8 mouse cellular contexts compared by ENCODE assay signal in genomic region chr13:37964128-37965087, GRCm38 (mm10). TPM values are rescaled to one million over a fixed set of nuclear protein-coding genes. Genes with fewer than 3 reads are reported as not detected.
DNase-seq lines count a peak whose midpoint lies in the region; ATAC-seq and TF ChIP-seq lines count a peak whose summit lies in the region.

No protein-coding gene starts in this region.

- no peaks in the 10 kb centered on the region for H3K27me3 ChIP-seq in embryonic facial prominence, embryonic 13.5 days
- no peaks in the 10 kb centered on the region for H3K27me3 ChIP-seq in limb, embryonic 11.5 days (ENCODE audit: control insufficient read depth, insufficient read depth, low read length)
- peaks cover 20% of the 10 kb centered on the region for H3K27me3 ChIP-seq in neural tube, embryonic 13.5 days

- H3K9ac ChIP-seq in embryonic facial prominence, embryonic 13.5 days = peak overlapping the region; percentile 58
- peak overlapping the region; percentile 48; the same call in 1 of the 2 replicates for H3K9ac ChIP-seq in limb, embryonic 11.5 days (ENCODE audit: low read length)
- H3K9ac ChIP-seq in neural tube, embryonic 13.5 days = no peak overlapping the region; the same call in 1 of the 2 replicates

- H3K4me3 ChIP-seq in left cerebral cortex, adult 2 months = no peak overlapping the region
- H3K4me3 ChIP-seq in embryonic facial prominence, embryonic 13.5 days = peak overlapping the region; percentile 44
- no peak overlapping the region for H3K4me3 ChIP-seq in limb, embryonic 11.5 days (ENCODE audit: low read depth, low read length)
- H3K4me3 ChIP-seq in neural tube, embryonic 13.5 days = no peak overlapping the region

- H3K27ac ChIP-seq in left cerebral cortex, adult 2 months = no peak overlapping the region
- H3K27ac ChIP-seq in embryonic facial prominence, embryonic 13.5 days = no peak overlapping the region
- H3K27ac ChIP-seq in limb, embryonic 11.5 days (replicated peaks; ENCODE audit: low read depth, low read length) = no peak overlapping the region
- H3K27ac ChIP-seq in neural tube, embryonic 13.5 days (replicated peaks) = no peak overlapping the region

- H3K4me1 ChIP-seq in embryonic facial prominence, embryonic 13.5 days = peaks cover 41% of the 10 kb centered on the region
- H3K4me1 ChIP-seq in limb, embryonic 11.5 days (ENCODE audit: control insufficient read depth, insufficient read depth, low read length) = peaks cover 13% of the 10 kb centered on the region
- peaks cover 35% of the 10 kb centered on the region for H3K4me1 ChIP-seq in neural tube, embryonic 13.5 days (replicated peaks)

- peak overlapping the region; percentile 66 for H3K4me2 ChIP-seq in embryonic facial prominence, embryonic 13.5 days
- peak overlapping the region; percentile 42 for H3K4me2 ChIP-seq in limb, embryonic 11.5 days (ENCODE audit: low read depth, severe bottlenecking)
- peak overlapping the region; percentile 52 for H3K4me2 ChIP-seq in neural tube, embryonic 13.5 days

- H3K9me3 ChIP-seq in embryonic facial prominence, embryonic 13.5 days = no peaks in the 10 kb centered on the region
- H3K9me3 ChIP-seq in limb, embryonic 11.5 days (ENCODE audit: control insufficient read depth, low read length) = no peaks in the 10 kb centered on the region
- no peaks in the 10 kb centered on the region for H3K9me3 ChIP-seq in neural tube, embryonic 13.5 days

- no peak for ATAC-seq in embryonic facial prominence, embryonic 13.5 days (ENCODE audit: insufficient number of reproducible peaks, insufficient read depth, low FRiP score, low TSS enrichment, low read depth)
- ATAC-seq in limb, embryonic 11.5 days (ENCODE audit: insufficient number of reproducible peaks, low FRiP score, low TSS enrichment, low read depth) = no peak
- ATAC-seq in neural tube, embryonic 13.5 days (ENCODE audit: low read depth) = no peak
- no peak for ATAC-seq in activated CD4-positive, CD25-positive, alpha-beta regulatory T cell, adult 4 months

- DNase-seq in left cerebral cortex, postnatal 4 days = peak; percentile 29
- no peak for DNase-seq in left cerebral cortex, adult 2 months (ENCODE audit: extremely low spot score in 1 of 2, low spot score in 2 of 2)
- DNase-seq in limb, embryonic 11.5 days (ENCODE audit: low spot score) = no peak
- no peak for DNase-seq in right cerebral cortex, postnatal 14 days
- DNase-seq in gastrocnemius, postnatal 36 days = no peak

- no peak for TF ChIP-seq CTCF in left cerebral cortex, adult 2 months (IDR thresholded peaks at IDR 0.05)

- 38% methylated on average over 20 of the region's 20 CpGs for WGBS in embryonic facial prominence, embryonic 13.5 days
- WGBS in limb, embryonic 11.5 days = 48% methylated on average over 20 of the region's 20 CpGs
- 49% methylated on average over 20 of the region's 20 CpGs for WGBS in neural tube, embryonic 13.5 days

- no peaks in the 10 kb centered on the region for H3K36me3 ChIP-seq in embryonic facial prominence, embryonic 13.5 days
- H3K36me3 ChIP-seq in limb, embryonic 11.5 days (ENCODE audit: control insufficient read depth, insufficient read depth, low read length) = no peaks in the 10 kb centered on the region
- H3K36me3 ChIP-seq in neural tube, embryonic 13.5 days = no peaks in the 10 kb centered on the region

- intact Hi-C loops in left cerebral cortex, postnatal 4 days (cut with DNase I) = loop anchor here (10.0 kb wide), 1 partner anchor 510 kb away; no protein-coding TSS in a partner anchor
- intact Hi-C loops in left cerebral cortex, adult 2 months (cut with DNase I) = loop anchor here (5.0 kb wide), 1 partner anchor 512 kb away; no protein-coding TSS in a partner anchor
- intact Hi-C loops in gastrocnemius, postnatal 36 days (cut with DNase I) = no loop called here

RNA-seq across cellular contexts. Expression of gene Ssr1, which starts 29.6 kb away (rescaled TPM):
- 10 to 100 TPM; 84.5 to 86.1 TPM for total RNA-seq in left cerebral cortex, postnatal 4 days (2021)
- total RNA-seq in left cerebral cortex, adult 2 months (2021) = 100 to 1,000 TPM in 1 of 2 experiments, 10 to 100 TPM in 1; 96.1 to 101 TPM
- polyA plus RNA-seq in embryonic facial prominence, embryonic 13.5 days (2015; fragmentation: Nextera tagmentation; extraction: Ambion mirVana) = 133 and 144 TPM in 2 replicates
- 123 and 126 TPM in 2 replicates for polyA plus RNA-seq in limb, embryonic 11.5 days (2014; fragmentation: Nextera tagmentation; extraction: Ambion mirVana)
- 60.6 and 76.5 TPM in 2 replicates for polyA plus RNA-seq in neural tube, embryonic 13.5 days (2015; fragmentation: Nextera tagmentation; extraction: Ambion mirVana)
- 100 to 1,000 TPM; 109 to 123 TPM for polyA plus RNA-seq in activated CD4-positive, CD25-positive, alpha-beta regulatory T cell, adult 4 months (2017; shearing (Covaris generic))
- total RNA-seq in gastrocnemius, postnatal 36 days (2021) = 10 to 100 TPM; 55.2 to 58.5 TPM
